Mouse (Mus musculus): Measurements from ENCODE around the gene Mrvi1.
A peak's percentile ranks its signal among the peaks of the same experiment; 100 is the strongest.

Mrvi1 gene

DNA sequence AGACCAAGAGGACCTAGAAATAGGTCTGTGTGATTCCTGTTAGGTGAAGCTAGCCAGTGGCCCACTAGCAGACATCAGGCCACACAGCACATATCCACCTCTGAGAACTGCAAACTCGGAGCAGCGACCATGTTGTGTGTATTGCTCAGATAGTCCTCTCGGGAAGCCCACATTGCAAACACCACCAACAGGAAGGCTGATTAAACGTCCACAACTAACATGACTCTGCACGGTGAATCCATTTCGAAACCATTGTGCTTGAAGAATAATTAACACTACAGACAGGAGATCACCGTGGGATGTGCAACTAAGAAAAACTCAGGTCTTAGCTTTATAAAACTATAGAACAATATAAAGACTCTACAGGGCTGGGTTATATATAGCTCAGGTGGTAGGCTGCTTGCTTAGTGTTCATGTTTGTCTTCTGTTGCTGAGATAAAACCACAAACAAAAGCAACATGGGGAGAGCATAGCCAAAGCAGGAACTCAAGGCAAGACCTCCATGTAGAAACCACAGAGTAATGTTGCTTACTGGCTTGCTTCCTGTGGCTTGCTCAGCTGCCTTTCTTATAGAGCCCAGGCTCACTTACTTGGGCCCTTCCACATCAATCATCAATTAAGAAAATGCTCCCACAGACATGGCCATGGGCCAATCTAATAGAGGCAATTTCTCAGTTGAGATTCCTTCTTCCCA lies 4.4 kb downstream of the Mrvi1 start:
- no peak for DNase-seq

DNA sequence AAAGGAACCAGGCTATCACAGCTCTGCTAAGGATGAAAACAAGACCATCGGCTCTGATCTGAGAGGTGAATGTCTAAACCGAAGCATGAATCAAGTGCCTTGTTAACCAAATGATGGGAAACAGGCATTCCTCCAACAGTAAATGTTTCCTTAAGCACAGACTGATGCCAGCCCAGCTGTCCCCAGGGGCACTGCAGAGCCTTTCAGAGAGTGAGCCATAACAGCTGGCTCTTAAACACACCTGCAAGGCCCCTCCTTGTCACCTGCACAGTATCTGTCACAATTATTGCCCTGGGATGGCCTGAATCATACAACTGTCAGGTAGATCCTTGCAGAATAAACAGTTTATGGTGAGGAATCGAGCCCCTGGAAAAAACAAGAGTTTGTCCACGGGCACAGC lies 8.8 kb downstream of the Mrvi1 start:
- DNase-seq = no peak

DNA sequence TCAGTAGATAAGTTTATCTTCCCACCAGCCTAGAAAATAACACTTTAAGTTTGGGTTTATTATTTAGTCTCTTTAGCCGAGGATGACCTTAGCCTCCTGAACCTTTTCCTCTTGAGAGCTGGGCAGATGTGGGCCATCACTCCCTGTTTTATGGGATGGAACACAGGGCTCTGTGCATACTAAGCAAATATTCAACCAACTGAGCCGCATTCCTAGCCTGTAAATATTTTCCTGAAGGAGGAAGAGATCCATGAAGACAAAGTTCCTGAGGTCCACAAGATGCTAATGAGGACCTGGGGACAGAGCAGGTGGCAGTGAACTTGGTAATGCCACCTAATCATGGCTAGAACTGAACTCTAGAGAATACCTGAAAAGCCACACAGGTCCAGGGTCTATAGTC lies 9.5 kb downstream of the Mrvi1 start:
- no peak for DNase-seq

DNA sequence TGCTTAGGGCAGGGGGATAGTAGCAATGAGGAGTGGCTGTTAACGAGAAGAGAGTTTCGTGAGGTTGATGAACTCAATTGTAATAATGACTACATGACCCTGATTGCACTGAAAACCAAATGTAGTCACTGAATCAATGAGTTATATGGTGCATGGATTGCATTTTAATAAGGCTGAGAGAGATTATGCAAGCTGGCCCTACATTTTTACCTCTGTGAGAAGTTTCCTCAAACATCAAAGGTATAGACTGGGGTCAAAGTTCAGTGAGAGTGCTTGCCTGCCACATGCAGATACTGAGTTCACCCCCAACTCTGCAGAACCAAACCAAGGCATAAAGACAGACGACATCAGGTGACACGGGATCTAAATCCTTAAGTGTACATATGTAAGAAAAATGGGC lies 14.9 kb downstream of the Mrvi1 start:
- DNase-seq = no peak

DNA sequence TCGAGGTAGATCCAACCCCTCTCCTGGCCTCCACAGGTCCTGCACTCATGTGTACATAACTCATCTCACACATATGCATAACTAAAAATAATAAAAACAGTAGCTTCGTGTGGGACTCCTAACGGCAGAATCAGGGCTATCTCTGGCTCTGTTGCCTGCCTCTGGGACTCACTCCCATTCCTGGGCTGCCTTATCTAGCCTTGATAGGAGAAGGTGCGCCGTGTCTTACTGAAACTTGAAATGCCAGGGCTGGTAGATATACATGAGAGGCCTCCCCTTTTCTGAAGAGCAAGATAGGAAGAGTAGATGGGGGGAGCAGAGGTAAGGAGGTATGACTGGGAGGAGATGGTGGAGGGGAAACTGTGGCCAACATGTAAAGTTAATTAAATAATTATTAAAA lies 15.4 kb downstream of the Mrvi1 start:
- no peak for DNase-seq

DNA sequence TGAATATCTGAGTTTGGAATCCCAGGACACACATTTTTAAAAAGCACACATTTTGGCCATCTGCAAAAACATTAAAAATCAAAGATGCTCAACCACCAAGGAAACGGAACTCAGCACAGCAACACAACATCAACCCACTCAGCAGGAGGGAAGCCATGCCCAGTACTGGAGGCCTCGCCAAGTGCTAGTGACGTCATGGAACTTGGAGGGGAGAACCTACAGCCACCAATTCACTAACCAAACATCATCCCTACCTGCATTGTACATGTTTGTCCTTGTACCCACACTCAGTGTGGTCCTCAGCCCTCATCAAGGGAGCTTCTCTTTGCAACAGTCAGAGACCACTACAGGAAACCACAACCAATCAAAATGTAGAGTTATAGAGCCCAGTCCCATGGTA lies 16.9 kb downstream of the Mrvi1 start:
- no peak for DNase-seq

DNA sequence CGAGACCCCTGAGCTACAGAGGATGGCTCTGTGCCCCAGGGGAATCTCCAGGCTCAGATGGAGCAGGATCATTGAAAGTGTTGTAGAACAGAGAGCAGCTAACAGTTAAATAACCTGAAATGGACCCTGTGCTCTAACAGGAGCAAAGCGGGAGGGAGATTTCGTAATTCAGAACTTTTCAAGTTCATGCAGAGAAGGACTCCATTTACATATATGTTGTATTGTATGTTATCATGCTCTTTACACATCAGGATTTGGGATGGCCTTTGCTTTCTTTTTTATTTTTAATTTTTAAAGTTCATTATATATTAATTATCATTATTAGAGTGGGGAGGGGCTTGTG lies 18.6 kb downstream of the Mrvi1 start:
- no peak for DNase-seq

DNA sequence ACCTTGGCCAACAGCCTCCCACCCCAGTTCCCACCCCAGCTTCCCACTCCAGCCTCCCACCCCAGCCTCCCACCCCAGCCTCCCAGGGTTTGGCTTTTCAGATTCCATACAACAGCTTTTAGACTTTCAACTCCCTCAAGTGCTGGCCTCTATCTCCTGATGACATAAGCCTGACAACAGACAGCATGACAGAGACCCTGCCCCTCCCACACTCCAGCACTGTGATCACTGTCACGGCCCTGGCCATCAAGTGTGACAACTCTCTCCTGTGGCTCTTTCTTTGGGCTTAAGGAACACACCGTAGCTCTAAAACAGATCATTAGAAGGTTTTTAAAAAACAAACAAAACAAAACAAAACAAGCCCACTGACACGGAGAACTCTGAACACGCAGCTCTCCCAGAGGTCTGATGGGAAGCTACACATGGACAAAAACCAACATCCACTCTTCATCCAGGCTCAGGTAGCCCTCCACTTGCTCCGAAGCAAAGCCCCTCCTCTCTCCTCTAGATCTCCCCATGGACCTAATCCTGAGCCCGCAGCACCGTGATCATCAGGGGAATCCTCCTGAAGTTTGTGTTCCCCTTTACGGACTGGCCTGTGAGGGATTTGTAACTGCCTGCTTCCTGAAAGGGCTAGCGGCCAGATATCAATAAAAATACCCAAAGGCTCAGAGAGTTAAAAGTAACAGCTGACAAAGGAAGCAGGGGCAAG lies 19.2 kb downstream of the Mrvi1 start:
- DNase-seq = no peak

DNA sequence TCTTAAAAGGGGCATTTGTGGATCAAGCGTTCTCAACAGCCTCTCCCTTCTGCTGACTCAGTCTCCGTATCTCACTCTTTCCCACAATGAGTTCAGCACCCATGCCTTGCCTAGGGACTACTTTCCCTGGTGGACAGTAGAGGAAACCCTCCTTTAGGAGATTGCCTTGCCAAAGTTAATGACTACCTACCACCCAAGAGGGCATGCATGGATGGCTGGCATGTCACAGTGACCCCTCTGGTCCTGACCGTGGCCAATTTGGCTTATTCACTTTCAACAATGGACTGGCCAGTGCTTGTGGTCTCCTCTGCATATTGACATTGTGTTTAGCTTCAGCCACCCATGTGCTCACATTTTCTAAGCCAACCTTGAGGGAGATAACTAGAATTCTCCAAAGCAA lies 19.8 kb downstream of the Mrvi1 start:
- no peak for DNase-seq

DNA sequence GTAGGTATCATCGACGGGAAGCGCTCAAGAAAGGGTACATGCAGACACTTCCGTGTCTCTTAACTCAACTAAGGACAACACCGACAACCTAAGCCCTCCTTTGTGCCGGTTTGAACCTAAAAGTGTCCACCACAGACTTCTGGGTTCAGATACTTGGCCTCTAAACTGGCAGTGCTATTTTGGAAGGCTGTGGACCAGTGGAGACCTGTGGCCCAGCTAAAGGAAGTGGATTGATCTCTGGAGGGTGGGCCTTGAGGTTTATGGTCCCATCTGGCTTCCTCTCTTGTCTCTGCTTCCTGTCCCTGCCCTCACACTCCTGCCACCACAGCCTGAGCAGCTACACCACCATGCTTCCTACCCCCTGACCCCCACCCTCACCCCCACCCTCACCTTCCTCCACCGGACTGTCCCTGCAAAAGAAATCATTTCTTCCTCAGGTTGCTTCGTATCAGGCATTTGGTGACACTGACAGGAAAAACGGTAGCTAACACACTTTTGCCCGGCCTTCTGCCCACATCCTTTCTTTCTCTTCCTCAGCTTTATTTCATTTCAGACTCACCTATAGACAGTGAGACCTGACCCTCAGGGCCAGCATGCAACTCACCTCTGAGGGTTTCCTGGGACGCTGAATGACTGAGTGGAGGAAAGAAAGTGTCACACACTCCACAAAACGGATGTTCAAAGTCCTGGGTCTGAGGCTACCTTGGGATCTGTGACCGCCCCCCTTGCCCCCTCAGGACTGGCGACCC lies 25.7 kb downstream of the Mrvi1 start:
- DNase-seq = peak; percentile 39 to 44

DNA sequence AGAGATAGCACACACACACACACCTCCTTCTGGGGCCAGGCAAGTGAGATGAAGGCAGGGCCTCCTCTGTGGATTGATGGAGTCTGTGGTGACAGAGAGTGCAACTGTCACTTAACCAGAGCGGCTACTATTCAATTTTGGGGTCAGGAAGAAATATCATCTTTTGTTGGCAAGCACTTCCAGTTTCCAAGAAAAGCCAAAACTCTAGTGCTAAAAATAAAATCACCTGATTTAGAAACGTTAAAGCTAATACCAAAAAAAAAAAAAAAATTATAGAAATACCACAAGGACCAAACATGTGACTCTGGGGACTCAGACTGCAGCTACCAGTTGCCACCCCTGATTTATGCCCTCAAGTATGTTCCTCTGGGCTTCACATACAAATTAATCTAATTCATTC lies 26.7 kb downstream of the Mrvi1 start:
- no peak for DNase-seq

DNA sequence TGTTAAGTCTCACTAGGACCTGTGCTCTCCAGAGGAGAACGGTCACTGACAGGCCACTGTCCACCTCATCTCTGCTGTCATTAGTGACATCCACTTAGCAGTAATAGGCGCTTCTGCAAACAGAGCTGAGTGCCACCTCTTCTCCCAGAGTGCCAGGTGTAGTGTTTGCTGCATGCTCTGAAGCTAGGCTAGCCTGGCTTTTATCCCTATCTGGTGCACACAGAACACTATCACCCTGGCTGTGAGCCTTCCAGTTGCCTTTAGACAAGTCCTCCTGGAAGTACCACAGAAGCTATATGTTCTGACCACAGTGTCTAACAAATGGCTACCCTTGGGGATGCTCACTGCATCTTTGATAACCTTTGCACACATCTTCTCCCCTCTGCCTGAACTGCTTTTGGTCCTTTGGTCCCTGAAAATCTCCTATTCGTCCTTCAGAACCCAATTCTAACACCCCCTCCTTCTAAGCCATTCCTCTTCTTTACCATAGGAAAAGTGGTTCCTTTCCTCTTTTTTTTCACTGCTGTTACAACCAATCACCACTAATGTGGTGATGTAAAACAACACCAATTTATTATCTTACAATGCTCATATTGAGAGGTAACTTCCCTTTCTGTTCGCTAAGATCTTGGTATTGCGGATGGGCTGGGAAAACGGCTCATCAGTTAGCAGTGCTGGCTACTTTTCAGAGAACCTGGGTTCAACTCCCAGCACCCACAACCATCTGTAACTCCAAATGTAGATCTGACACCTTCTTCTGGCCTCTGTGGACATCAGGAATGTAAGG lies 28.0 kb downstream of the Mrvi1 start:
- DNase-seq = no peak

DNA sequence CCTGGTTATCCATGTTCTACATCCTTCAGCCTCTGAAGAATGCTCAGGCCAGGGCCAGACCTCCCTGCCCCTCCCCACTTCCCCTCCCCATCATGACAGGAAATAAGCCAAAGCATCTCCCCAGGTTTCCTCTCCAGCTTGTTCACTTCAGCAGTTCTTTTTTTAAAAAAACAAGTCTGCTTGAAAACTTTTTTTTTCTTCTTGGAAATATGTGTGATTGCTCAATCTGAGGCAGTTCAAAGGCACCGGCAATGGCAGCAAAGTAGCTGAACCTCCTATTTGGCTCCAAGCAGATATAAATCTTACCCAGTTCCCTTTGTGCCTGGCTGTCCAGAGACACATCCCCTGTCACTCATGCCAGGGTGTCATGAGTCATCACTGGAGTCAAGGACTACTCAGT lies 29.1 kb downstream of the Mrvi1 start:
- DNase-seq = no peak

DNA sequence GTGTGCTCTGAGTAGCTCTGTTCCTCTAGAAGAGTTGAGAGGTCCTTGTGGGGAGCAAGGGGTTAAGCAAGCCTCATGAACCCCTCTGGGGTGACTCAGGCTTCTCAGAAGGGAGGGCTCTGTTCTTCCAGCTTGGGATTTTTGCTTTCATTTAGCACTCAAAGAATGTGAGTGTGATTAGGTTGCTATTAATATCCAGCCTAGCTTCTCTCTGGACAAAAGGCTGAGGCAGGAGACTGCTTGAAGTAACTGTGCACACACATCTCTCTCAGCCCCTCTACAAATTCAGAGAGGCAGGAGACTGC lies 31.7 kb downstream of the Mrvi1 start:
- no peak for DNase-seq

DNA sequence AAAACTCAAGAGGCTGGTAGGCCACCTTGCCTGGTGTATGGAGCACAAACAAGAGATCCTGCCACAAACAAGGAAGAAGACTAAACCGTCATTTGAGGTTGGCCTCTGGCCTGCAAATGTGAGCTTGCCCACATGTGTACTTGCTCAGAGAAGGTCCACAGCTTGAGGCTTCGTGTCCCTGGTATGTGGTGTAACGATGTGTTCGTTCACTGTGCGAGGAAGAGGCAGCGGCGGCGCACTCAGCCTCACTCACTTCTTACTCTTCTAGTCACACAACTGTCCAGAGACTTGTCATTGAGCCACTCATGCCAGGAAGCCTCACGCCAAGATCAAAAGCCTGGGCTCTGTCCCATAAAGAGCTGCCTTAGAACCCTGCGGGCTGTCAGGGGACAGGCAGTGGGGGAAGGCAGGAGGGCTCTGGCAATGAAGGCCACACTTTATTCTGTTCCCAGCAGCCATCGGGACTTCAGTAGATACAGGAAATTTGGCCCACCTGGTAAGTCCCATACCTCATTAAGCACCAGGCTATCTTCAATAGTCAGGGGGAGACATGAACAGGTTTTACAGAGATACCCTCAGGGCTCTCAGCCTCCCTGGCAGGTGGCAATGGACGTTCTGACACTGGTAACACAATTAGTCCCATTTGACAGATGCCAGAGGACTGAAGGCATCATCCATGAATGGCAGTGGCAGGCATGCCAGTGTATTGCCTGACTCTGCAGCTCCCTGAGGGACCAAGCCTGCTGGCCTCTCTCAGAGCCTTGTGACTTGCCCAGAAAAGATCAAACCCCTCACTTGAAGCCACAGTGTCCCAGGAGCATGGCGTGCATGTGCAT lies 32.3 kb downstream of the Mrvi1 start:
- no peak for DNase-seq

DNA sequence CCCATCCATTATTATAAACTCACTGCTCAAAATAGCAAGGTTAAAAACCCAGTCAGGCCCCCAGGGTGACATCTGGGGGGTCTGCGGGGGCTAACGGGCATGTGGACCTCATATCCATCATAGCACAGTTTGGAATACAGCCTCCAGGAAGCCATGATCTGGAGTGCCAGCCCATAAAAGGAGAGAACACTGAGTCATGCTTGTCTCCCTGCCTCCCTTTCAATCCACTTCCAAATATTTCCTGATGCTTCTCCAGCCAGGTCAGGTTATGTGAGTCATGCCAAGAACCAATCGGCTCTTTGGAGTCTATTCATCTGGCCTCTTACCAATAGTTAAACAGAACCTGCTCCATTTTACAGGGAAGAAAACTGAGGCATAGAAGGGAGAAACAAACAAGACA lies 33.7 kb downstream of the Mrvi1 start:
- DNase-seq = no peak

DNA sequence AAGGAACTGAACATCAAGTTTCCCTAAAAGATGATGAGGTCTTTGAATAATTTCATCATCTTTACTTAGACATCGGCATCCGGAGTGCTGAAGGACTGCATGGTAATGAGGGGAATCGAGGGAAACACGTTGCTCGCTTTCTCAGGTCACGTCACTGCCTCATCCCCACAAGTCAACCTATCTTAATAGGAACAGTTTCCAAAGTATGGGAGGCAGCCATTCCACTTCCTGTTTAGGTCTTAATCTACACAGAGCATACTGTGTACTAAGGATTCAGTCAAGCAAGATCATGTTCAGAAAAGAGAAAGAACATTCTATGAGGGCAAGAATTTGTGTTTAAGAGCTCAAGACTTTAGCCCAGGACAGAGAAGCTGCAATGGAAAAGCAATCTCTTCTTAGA lies 34.6 kb downstream of the Mrvi1 start:
- no peak for DNase-seq

DNA sequence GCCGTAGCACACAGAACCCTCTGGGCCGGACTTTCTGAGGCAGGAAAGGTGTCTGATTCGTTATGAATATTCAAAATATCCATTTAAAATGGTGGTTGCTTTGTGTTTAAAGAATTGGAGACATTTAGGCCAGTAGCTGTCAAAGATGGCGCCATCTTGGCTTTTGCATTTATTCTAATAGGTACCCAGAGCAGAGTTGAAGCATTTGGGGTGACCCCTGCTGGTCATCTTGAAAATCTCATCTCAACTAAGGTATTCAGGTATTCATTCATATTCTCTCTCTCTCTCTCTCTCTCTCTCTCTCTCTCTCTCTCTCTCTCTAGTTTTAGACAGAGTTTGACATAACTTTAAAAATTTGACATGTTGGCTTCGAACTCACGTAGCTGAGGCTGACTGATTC lies 35.5 kb downstream of the Mrvi1 start:
- DNase-seq = no peak

DNA sequence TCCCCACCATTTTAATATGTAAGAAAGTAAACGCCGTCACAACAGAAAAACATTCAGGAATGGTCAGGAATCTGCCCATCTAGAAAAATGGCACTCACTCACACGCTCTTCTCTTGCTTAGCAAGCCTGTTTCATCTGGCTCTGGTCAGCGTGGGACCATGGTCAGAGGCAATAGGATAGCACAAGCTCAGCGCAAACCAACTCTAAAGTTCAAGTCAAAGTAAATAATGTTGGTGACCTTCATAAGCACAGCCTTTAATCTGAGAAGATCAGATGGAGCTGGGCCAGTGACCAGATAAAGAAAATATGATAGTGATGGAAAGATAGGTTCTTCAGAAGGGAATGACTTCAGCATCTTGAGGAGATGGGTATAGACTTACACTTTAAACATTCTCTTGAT lies 37.9 kb downstream of the Mrvi1 start:
- no peak for DNase-seq

DNA sequence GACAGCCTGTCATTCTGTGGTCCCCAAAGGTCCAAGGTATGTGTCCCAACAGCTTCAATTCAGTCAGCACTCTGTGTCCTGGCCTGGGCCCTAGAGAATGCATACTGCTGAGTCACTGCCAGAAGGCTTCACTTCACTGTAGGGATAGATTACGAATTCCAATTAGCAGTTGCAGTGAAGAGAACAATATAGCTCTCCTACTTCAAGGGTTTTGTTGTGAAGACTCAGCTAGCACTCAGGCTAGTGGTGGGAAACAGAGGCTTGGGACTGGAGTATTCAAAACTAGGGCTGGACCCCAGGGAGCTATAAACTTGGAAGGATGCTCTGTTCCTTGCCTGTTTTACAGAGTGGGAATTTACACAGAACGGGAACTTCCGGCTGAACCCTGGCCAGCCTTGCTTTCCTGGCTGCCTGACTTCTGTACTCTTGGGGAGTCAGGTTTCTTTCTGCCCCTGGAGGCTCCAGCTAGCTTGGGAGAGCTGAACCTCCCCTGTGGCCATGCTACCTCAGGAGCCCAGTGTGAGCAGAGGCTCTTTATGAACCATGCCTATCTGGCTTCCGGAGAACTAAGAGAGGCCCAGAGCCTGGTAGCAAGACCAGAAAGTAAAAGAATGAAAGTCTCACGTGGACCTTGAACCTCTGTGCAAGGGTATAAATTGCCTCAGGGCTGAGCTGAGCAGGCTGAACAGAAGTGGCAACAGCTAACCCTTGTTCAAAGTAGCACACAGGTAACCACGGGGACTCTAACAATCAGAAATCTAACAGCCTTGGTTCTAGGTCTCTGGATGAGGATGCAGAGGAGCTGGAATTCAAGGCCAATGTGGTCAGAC lies 40.3 kb downstream of the Mrvi1 start:
- no peak for DNase-seq

DNA sequence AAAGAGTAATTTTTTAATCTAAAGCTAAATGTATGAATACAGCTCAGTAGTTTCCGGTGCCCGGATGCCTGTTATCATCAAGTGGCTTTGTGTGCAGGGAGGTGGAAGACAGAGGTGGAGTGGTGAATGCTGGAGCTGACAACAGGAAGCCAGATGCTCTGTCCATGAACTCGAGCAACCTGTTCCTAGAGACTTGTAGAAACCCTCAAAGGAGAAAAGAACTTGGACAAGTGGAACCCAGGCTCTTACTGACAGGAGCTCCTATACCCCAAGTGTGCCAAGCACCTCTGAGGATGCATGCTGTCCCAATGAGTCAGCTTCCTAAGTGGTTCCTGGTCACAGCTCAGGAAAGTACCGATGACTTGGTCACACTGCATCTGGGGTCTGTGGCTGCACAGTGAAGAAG lies 41.1 kb downstream of the Mrvi1 start:
- no peak for DNase-seq

Measured in spleen, adult 18-20 months (tissue).